Mouse (Mus musculus): ENCODE data around the gene Dock7.

DNA sequence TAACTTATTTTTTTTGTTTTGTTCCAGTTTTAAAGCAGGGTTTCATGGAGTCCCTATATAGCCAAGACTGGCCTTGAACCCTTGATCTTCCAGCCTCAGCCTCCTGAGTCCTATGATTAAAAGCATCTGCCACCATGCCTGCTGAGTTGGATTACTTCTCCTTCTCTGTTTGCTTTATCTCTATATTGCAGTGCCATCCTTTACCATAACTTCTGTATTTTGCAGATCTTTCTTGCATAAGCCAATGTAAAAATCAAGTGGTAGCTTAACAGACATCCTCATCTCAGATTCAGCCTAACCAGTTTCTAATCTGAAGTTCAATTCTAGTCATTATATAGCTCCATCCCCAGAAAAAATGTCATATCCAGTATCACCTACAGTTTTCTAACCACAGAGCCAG is 170.2 kb downstream of the Dock7 start:
- TF ChIP-seq CTCF (IDR thresholded peaks at IDR 0.05; ENCODE audit: insufficient read depth, low read depth, low read length) (no peak), POLR2A (IDR thresholded peaks at IDR 0.05; ENCODE audit: insufficient read depth, low read depth, low read length) (no peak)

All from olfactory bulb, adult 2 months (tissue).